Mouse (Mus musculus) lung, postnatal 0 days (tissue): ENCODE data around the gene Sap18b. TPM values are rescaled to one million over a fixed set of nuclear protein-coding genes. Genes with fewer than 3 reads are reported as not detected.

Experiments used
- ATAC-seq: fragments of 200-750 bp; cut with Nextera tagmentation; 2 replicates; pipeline ENCODE4 v1.8.0; 2017; ENCODE audit warnings: moderate library complexity
- DNase-seq: peaks from one replicate; pipeline ENCODE4 v3.0.0-alpha.2; 2016; ENCODE audit warnings: low spot score
- H3K27ac ChIP-seq: fragments of 300-500 bp; sonication (generic); 2 replicates; pipeline ENCODE4 v1.5.1; 2014; ENCODE audit warnings: antibody characterized with exemption, mild to moderate bottlenecking, low read length, mixed read lengths
- H3K27me3 ChIP-seq: fragments of 300-500 bp; sonication (generic); replicated peaks from 2 replicates; pipeline ENCODE4 v1.6.1; 2014; ENCODE audit warnings: low read length, mixed read lengths; ENCODE audit not compliant: insufficient read depth
- H3K36me3 ChIP-seq: fragments of 300-500 bp; sonication (generic); 2 replicates; pipeline ENCODE4 v1.6.1; 2014; ENCODE audit warnings: low read length, mixed read lengths; ENCODE audit not compliant: insufficient read depth
- H3K4me1 ChIP-seq: fragments of 300-500 bp; sonication (generic); 2 replicates; pipeline ENCODE4 v1.6.1; 2014; ENCODE audit warnings: antibody characterized with exemption, low read depth, low read length, mixed read lengths; ENCODE audit not compliant: insufficient read depth
- H3K4me2 ChIP-seq: fragments of 300-500 bp; sonication (generic); replicated peaks from 2 replicates; pipeline ENCODE4 v1.6.1; 2014; ENCODE audit warnings: low read depth, mild to moderate bottlenecking, low read length, moderate library complexity, mixed read lengths
- H3K4me3 ChIP-seq: fragments of 300-500 bp; sonication (generic); 2 replicates; pipeline ENCODE4 v1.5.1; 2014; ENCODE audit warnings: low read depth, low read length
- H3K9ac ChIP-seq: fragments of 300-500 bp; sonication (generic); replicated peaks from 2 replicates; pipeline ENCODE4 v1.6.1; 2014; ENCODE audit warnings: low read depth, mild to moderate bottlenecking
- H3K9me3 ChIP-seq: fragments of 300-500 bp; sonication (generic); 2 replicates; pipeline ENCODE4 v1.6.1; 2016; ENCODE audit warnings: low read length, mixed read lengths
- CTCF ChIP-seq: IDR thresholded peaks from 2 replicates; pipeline ENCODE4 v1.5.1; 2016; ENCODE audit warnings: antibody characterized with exemption, mild to moderate bottlenecking
- EP300 ChIP-seq: IDR thresholded peaks from 2 replicates; pipeline ENCODE4 v1.6.1; 2016; ENCODE audit warnings: antibody characterized with exemption, mild to moderate bottlenecking, control low read depth
- WGBS: fragments of 180-500 bp; shearing (Covaris S2); extraction: QIAGEN DNeasy Blood & Tissue Kit; methylation state at CpG from one replicate; pipeline ENCODE4 v1.1.7; 2014; 5-methylcytosine and 5-hydroxymethylcytosine counted together
- polyA plus RNA-seq: library from polyadenylated mRNA; unstranded; fragments of >200 nt; fragmentation: Nextera tagmentation; extraction: Ambion mirVana; gene quantifications from 2 replicates; pipeline ENCODE4 v1.2.1, GENCODE M21; 2015

The Sap18b gene
- polyA plus RNA-seq, 1 experiment from 2014 or later: 283 TPM

DNA sequence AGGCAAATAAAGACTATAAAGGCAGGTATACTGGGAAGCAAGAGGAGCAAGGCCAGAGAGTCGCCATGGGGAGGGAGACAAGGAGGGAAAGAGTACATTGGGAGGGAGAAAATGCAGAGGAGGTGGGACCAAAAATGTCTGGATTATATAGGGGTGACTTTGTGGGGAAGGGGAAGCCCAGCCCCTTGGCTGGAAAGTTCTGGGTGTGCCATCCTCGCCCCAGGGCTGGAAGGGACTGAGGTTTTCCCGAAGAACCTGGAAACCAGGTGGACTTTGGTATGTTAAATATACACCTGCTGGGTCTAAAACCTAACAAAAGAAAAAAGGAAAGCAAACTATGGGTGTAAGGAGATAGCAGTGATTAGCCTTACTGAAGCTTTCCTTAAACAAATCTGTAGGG lies 5.0 kb downstream of the Sap18b start:
- Histone ChIP-seq H3K4me2 (no peak overlapping the region), H3K27ac (no peak overlapping the region), H3K36me3 (no peaks in the 10 kb centered on the region), H3K9me3 (no peaks in the 10 kb centered on the region), H3K27me3 (no peaks in the 10 kb centered on the region), H3K9ac (no peak overlapping the region), H3K4me1 (no peaks in the 10 kb centered on the region), H3K4me3 (no peak overlapping the region)
- no peak for DNase-seq
- ATAC-seq: no peak
- WGBS: 65% methylated on average over 3 of the region's 3 CpGs
- TF ChIP-seq CTCF: no peak
- TF ChIP-seq EP300: no peak

DNA sequence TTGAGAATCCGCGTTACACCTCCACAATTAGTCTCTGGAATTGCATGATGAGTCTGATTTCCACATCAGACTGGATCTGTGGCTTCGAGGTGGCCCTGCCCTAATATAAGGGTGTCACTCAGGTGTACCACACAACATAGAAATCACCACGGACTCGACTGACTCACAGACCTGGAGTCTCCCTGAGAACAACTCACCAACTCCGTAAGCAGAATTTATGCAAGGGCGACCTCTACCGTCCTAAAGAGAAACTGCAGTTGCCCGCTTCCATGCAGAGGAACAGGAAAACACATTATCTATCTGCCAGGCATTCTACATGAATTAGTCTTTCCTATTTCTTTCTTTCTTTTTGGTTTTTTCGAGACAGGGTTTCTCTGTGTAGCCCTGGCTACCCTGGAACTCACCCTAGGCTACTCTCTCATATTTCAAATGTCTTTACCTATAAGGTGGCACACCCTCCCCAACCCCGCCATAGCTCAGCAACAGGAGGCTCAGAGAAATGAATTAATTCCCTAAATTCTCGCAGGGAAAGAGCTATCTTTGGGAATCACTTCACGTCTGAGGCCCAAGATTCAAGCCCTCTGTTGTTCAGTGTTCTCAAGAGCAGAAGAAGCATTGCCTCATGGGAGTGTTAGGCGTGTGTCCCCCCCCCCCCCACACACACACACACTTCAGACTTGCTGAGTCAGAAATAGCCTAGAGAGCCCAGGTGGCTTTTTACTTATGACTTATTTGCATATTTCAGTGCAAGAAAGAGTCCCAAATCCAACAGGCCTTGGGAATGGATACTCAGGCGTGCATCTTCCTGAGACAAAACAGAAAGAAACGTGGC lies 7.7 kb downstream of the Sap18b start:
- WGBS: 18% methylated on average over 16 of the region's 16 CpGs
- Histone ChIP-seq H3K9me3 (no peaks in the 10 kb centered on the region), H3K27me3 (no peaks in the 10 kb centered on the region), H3K27ac (peak overlapping the region; percentile 32; the same call in 1 of the 2 replicates), H3K9ac (no peak overlapping the region), H3K4me2 (peak overlapping the region; percentile 46), H3K4me3 (peak overlapping the region; percentile 17; the same call in 1 of the 2 replicates), H3K36me3 (no peaks in the 10 kb centered on the region), H3K4me1 (no peaks in the 10 kb centered on the region)
- peak; percentile 75 for ATAC-seq
- DNase-seq: peak; percentile 87
- TF ChIP-seq CTCF (peak; percentile 97), EP300 (0 out of 2 replicates have a peak, but pooled peaks have one; percentile 6)

GRCm38 (mm10) chr8:95833435-95833984 lies 8.4 kb downstream of the Sap18b start:
- no peaks in the 10 kb centered on the region for H3K9me3 ChIP-seq
- H3K27me3 ChIP-seq: no peaks in the 10 kb centered on the region
- no peak overlapping the region for H3K27ac ChIP-seq
- peak overlapping the region; percentile 17; the same call in 1 of the 2 replicates for H3K4me3 ChIP-seq
- H3K36me3 ChIP-seq: no peaks in the 10 kb centered on the region
- H3K9ac ChIP-seq: no peak overlapping the region
- TF ChIP-seq CTCF: no peak
- TF ChIP-seq EP300: no peak
- peak overlapping the region; percentile 46 for H3K4me2 ChIP-seq
- 3% methylated on average over 15 of the region's 16 CpGs for WGBS
- DNase-seq (peak; percentile 37), ATAC-seq (peak; percentile 56)
- no peaks in the 10 kb centered on the region for H3K4me1 ChIP-seq

DNA sequence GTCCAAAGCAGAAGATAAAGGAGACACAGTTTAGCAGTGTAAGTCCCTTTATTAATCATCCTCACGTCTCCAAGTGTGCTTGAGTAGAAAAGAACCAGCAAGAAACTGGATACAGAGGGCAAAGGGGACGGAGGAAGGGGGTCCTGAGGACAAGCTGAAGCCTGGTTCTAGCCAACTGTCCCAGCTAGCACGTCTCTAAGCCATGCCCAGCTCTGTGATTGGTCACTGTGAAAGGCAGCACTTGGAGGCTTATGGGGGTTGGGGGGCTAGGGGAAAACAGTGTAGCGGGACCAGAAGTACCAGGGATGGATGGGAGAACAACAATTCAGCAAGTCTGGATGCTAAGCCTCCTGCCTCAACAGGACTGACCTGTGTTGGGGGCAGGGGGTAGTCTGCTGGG lies 10.7 kb downstream of the Sap18b start:
- Histone ChIP-seq H3K36me3 (peaks cover 5% of the 10 kb centered on the region; the same call in 1 of the 2 replicates), H3K4me2 (no peak overlapping the region), H3K4me3 (no peak overlapping the region), H3K27me3 (no peaks in the 10 kb centered on the region), H3K4me1 (no peaks in the 10 kb centered on the region), H3K27ac (no peak overlapping the region), H3K9ac (no peak overlapping the region), H3K9me3 (no peaks in the 10 kb centered on the region)
- ATAC-seq (no peak), DNase-seq (no peak)
- 68% methylated on average over 4 of the region's 4 CpGs for WGBS
- TF ChIP-seq CTCF (no peak), EP300 (no peak)

- Histone ChIP-seq H3K4me3 (no peak overlapping the region), H3K9me3 (no peaks in the 10 kb centered on the region), H3K9ac (no peak overlapping the region), H3K4me2 (no peak overlapping the region), H3K36me3 (peaks cover 5% of the 10 kb centered on the region; the same call in 1 of the 2 replicates), H3K27ac (no peak overlapping the region), H3K27me3 (no peaks in the 10 kb centered on the region), H3K4me1 (no peaks in the 10 kb centered on the region)
- no peak for ATAC-seq
- TF ChIP-seq EP300 (no peak), CTCF (no peak)
- no peak for DNase-seq
- WGBS: 86% methylated on average over 10 of the region's 10 CpGs
Measured at GRCm38 (mm10) chr8:95837266-95837665, 12.1 kb downstream of the Sap18b start.

- ATAC-seq (no peak), DNase-seq (no peak)
- H3K4me2 ChIP-seq: no peak overlapping the region
- H3K4me3 ChIP-seq: no peak overlapping the region
- H3K9ac ChIP-seq: no peak overlapping the region
- no peaks in the 10 kb centered on the region for H3K4me1 ChIP-seq
- TF ChIP-seq EP300 (no peak), CTCF (no peak)
- H3K27me3 ChIP-seq: no peaks in the 10 kb centered on the region
- no peaks in the 10 kb centered on the region for H3K9me3 ChIP-seq
- H3K27ac ChIP-seq: no peak overlapping the region
- 98% methylated on average over 4 of the region's 4 CpGs for WGBS
- H3K36me3 ChIP-seq: peaks cover 12% of the 10 kb centered on the region; the same call in 1 of the 2 replicates
Measured at GRCm38 (mm10) chr8:95839289-95839688, 14.1 kb downstream of the Sap18b start.
